Mouse (Mus musculus): ENCODE data around the gene Rnf133. TPM values are rescaled to one million over a fixed set of nuclear protein-coding genes. Genes with fewer than 3 reads are reported as not detected.

Rnf133 gene
- not detected for total RNA-seq (2021)

DNA sequence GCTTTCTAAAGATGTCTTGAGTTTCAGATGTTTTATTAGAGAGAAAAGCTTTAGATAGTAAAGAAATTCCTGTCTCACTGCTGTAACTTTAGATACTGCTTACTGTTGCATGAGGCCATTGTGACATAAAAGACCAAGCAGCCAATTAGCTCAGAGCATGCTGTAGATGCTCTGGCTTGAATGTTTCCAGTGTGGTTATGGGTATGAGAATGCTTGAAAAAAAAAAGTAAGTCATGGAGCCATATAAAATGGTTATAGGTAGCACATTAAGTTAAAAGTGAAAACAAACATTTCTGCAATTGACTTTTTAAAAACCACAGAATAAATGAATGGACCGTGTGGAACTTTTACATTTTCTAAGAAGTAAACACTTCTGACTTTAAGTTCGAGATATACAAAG is at the start of gene Rnf133:
Gene Rnf133 (minus strand): TSS at position 101 of the 400 bp plus-strand sequence.
- DNase-seq, result no peak
- intact Hi-C loops (cut with DNase I), result no loop called here

DNA sequence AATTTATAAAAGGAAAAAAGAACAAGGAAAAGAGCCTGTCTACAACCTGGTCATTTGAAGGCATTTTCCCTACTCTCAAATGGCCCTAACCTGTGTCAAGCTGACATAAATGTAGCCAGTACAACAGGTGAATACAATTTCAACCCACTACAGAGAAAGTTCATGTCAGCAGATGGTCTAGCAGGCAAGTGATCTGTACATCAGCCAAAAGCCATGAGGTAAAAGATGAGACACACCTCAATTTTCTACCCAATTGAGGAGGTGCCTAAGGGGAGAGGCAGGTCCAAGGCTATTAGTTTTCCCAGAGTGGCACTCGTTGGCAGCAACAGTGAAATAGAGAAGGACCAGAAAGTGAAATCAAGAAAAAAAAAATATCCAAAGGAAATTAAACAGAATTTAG is 28.1 kb upstream of the Rnf133 start:
- intact Hi-C loops (cut with DNase I), result no loop called here
- DNase-seq, result no peak

DNA sequence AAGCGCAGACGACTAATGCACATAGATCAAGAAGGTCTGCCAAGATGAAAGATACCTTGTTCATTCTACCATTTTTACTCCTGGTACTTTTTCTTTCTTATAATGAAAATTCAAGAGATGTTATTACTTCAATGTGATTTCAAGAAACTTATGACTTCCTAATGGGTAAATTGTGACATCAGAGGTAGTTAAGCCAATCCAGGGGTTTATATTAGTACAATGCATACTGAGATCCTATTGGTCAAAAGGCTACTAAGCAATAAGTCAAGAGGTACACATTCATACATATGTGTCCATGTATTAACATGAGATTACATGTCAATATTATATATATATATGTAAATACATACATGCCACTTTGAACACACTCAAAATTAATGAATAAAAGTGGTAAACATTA is 4.9 kb upstream of the Rnf133 start, which contains the start of gene Rnf148:
Gene Rnf148 (minus strand): TSS at position 101 of the 400 bp plus-strand sequence.
- DNase-seq, result no peak
- intact Hi-C loops (cut with DNase I), result no loop called here

DNA sequence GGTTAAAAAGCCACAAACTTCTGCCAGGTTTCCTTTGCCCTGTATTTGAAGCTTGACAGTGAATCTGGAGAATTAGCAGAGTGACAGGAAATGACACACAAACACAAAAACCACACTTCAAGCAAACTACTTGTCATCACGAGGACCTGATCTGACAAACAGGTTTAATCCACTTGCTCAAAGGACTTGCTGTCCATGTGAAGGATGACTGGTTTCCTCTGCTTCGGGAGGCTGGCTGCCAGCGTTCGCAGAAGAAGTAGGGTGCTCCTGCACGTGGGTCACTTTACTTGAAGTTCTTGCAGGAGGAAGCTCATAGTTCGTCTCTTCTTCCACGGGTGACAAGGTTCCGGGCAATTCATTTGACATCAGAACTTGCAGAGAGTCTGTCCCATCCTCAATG is 1.4 kb downstream of the Rnf133 start:
- intact Hi-C loops (cut with DNase I), result no loop called here
- no peak for DNase-seq

DNA sequence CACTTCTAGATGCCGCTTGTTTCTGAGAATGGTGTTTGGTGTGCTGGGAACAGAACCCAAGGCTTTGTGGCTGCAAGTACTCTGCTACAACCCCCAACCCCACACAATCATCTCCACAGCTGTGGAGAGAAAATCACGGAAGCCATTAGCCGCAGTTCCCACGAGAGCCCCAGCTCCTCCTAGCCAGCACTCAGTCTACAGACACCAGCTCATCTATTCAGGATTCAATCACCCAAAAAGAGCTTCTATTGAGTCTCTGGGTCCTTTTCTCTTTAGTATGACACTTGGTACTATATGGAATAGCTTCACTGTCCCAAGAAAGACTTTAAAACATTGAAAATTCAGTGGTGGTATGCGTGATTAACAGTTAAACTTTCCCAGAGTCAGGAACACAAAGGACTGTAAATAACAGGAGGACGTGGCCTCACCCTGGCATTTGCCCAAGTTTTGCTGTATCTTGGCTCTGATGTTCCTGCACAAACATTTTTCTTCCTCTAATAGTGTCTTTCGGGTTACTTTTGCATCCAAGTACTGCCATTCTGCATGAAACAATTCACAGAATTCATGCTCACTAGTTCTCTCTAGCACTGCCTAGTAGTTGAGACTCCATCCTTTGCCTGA is 2.4 kb downstream of the Rnf133 start:
- DNase-seq, result peak; percentile 22 to 32
- intact Hi-C loops (cut with DNase I), result no loop called here

- intact Hi-C loops (cut with DNase I), result no loop called here
- no peak for DNase-seq
Measured at GRCm38 (mm10) chr6:23637081-23637480, 13.0 kb downstream of the Rnf133 start.

GRCm38 (mm10) chr6:23635208-23635607 is 14.9 kb downstream of the Rnf133 start:
- no peak for DNase-seq
- intact Hi-C loops (cut with DNase I), result no loop called here

DNA sequence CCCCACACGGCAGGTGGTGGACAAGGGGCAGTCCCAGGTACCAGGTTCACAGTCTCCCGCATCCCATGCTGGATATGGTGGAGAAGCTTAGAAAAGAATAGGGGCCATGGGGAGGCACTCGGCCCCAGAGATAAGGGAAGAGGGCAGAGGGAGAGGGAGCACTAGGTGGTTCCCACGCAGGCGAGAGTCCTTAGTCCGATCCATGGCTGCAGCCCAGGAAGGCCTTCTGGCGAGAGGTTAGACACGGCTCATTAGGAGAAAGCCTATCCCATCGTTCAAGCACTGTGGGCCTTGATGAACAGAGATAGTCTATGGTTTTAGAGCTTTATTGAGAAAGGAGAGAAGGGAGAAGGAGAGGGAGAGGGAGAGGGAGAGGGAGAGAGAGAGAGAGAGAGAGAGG is 16.1 kb downstream of the Rnf133 start:
- DNase-seq, result no peak
- intact Hi-C loops (cut with DNase I), result no loop called here

GRCm38 (mm10) chr6:23630465-23630864 is 19.6 kb downstream of the Rnf133 start:
- no peak for DNase-seq
- intact Hi-C loops (cut with DNase I), result no loop called here

Other genes with a start within 250 kb of the Rnf133 start
- not detected for gene Rnf148, start 4.8 kb upstream of the Rnf133 start, total RNA-seq (2021)
- 1 to 10 TPM; 1.5 to 1.9 TPM for gene Cadps2, start 189.1 kb upstream of the Rnf133 start, total RNA-seq (2021)

All from heart, postnatal 36 days (tissue).